Mouse (Mus musculus): ENCODE results near the gene Ptprt. TPM values are rescaled to one million over a fixed set of nuclear protein-coding genes. Genes with fewer than 3 reads are reported as not detected.

The Ptprt gene
- total RNA-seq, 2 experiments from 2014 or later, result 0.08 to 0.33 TPM

- intact Hi-C loops (cut with DNase I), result no loop called here
Observed at GRCm38 (mm10) chr2:162430171-162430570, 230.8 kb downstream of the Ptprt start.

GRCm38 (mm10) chr2:162426114-162426513 lies 234.8 kb downstream of the Ptprt start:
- no peak for DNase-seq
- intact Hi-C loops (cut with DNase I), result no loop called here

More at GRCm38 (mm10) chr2:162430171-162430570, 230.8 kb downstream of the Ptprt start:
- DNase-seq, result no peak

GRCm38 (mm10) chr2:162418181-162418580 lies 242.8 kb downstream of the Ptprt start:
- intact Hi-C loops (cut with DNase I), result no loop called here
- DNase-seq, result no peak

GRCm38 (mm10) chr2:162413073-162413812 lies 247.7 kb downstream of the Ptprt start:
- DNase-seq, result no peak
- intact Hi-C loops (cut with DNase I), result no loop called here

GRCm38 (mm10) chr2:162411014-162411413 lies 249.9 kb downstream of the Ptprt start:
- intact Hi-C loops (cut with DNase I), result no loop called here
- no peak for DNase-seq

- intact Hi-C loops (cut with DNase I), result no loop called here
- DNase-seq, result no peak
Observed at GRCm38 (mm10) chr2:162409245-162409644, 251.7 kb downstream of the Ptprt start.

- no peak for DNase-seq
- intact Hi-C loops (cut with DNase I), result no loop called here
Observed at GRCm38 (mm10) chr2:162401316-162402100, 259.4 kb downstream of the Ptprt start.

GRCm38 (mm10) chr2:162394601-162395000 lies 266.3 kb downstream of the Ptprt start:
- no peak for DNase-seq
- intact Hi-C loops (cut with DNase I), result no loop called here

- intact Hi-C loops (cut with DNase I), result no loop called here
Observed at GRCm38 (mm10) chr2:162391834-162392233, 269.1 kb downstream of the Ptprt start.

GRCm38 (mm10) chr2:162377309-162377708 lies 283.6 kb downstream of the Ptprt start:
- intact Hi-C loops (cut with DNase I), result no loop called here
- DNase-seq, result no peak

More at GRCm38 (mm10) chr2:162391834-162392233, 269.1 kb downstream of the Ptprt start:
- DNase-seq, result no peak

GRCm38 (mm10) chr2:162349047-162349446 lies 311.9 kb downstream of the Ptprt start:
- intact Hi-C loops (cut with DNase I), result no loop called here
- no peak for DNase-seq

GRCm38 (mm10) chr2:162341846-162342245 lies 319.1 kb downstream of the Ptprt start:
- intact Hi-C loops (cut with DNase I), result no loop called here
- no peak for DNase-seq

- no peak for DNase-seq
- intact Hi-C loops (cut with DNase I), result no loop called here
Observed at GRCm38 (mm10) chr2:162340231-162340630, 320.7 kb downstream of the Ptprt start.

GRCm38 (mm10) chr2:162332066-162332683 lies 328.8 kb downstream of the Ptprt start:
- no peak for DNase-seq
- intact Hi-C loops (cut with DNase I), result no loop called here

GRCm38 (mm10) chr2:162329430-162329829 lies 331.5 kb downstream of the Ptprt start:
- intact Hi-C loops (cut with DNase I), result no loop called here
- no peak for DNase-seq

- intact Hi-C loops (cut with DNase I), result no loop called here
- no peak for DNase-seq
Observed at GRCm38 (mm10) chr2:162322411-162322810, 338.5 kb downstream of the Ptprt start.

GRCm38 (mm10) chr2:162307996-162308395 lies 353.0 kb downstream of the Ptprt start:
- DNase-seq, result no peak
- intact Hi-C loops (cut with DNase I), result no loop called here

GRCm38 (mm10) chr2:162294070-162294469 lies 366.9 kb downstream of the Ptprt start:
- intact Hi-C loops (cut with DNase I), result loop anchor here (2.0 kb wide), 1 partner anchor 365 kb away; no protein-coding TSS in a partner anchor
- no peak for DNase-seq

- intact Hi-C loops (cut with DNase I), result no loop called here
- no peak for DNase-seq
Observed at GRCm38 (mm10) chr2:162282606-162283005, 378.3 kb downstream of the Ptprt start.

- intact Hi-C loops (cut with DNase I), result no loop called here
- no peak for DNase-seq
Observed at GRCm38 (mm10) chr2:162282121-162282520, 378.8 kb downstream of the Ptprt start.

- no peak for DNase-seq
- intact Hi-C loops (cut with DNase I), result no loop called here
Observed at GRCm38 (mm10) chr2:162273826-162274225, 387.1 kb downstream of the Ptprt start.

Measured in heart, postnatal 36 days (tissue).